In the genomic region with DNA sequence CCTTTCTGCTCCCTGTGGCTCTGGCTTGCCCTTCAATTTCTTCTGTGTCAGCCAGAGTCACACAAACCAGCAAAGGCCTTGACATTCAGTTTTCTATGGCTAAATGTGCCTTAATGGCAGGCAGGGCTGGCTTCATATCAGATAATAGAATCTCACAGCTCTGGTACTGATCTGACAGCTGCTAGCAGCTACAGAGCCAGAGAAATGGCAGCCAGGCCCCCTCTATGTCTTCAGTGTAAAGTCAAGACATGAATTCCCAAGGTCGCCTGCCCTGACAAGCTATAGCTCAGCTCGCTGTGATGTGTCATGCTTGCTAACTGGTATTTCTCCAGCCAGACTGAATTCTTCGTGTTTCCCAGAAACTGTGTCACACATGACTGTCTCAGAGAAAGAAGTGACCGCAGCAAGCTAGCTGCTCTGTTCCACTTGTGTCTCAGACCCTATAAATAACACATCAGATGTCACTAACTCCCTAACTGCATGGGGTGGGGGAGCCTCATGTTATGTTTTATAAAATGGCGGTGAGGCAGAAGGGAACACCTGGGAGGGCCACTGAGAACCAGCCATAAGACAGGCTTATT, we compare ENCODE assay signal across 12 mouse cellular contexts. TPM values are rescaled to one million over a fixed set of nuclear protein-coding genes. Genes with fewer than 3 reads are reported as not detected.
DNase-seq lines count a peak whose midpoint lies in the region; ATAC-seq and TF ChIP-seq lines count a peak whose summit lies in the region.
"Had no signal": no experiment of that assay in that cellular context is flagged by ENCODE, and none has a peak within 500 bp of the region (broad histone marks: within the 10 kb centered on the region; RNA-seq: fewer than 3 reads in every experiment).

No protein-coding gene starts in this region.

- 0 out of 2 replicates have a peak, but pooled peaks have one; percentile 11 for ATAC-seq in forebrain, embryonic 13.5 days
- ATAC-seq in forebrain, embryonic 11.5 days (replicated peaks; ENCODE audit: low FRiP score): no peak
- ATAC-seq in midbrain, postnatal 0 days (ENCODE audit: low FRiP score): peak; percentile 21; the same call in 1 of the 2 replicates
- no peak for ATAC-seq in granulocyte monocyte progenitor cell, adult 5-6 weeks (replicated peaks; ENCODE audit: poor library complexity, severe bottlenecking)
- ATAC-seq: intestine, embryonic 16.5 days had no signal

- DNase-seq in forebrain, embryonic 11.5 days (ENCODE audit: low spot score): no peak
- DNase-seq in left cerebral cortex, postnatal 14 days (ENCODE audit: low spot score in 2 of 2): peak; percentile 32 to 78
- DNase-seq in left cerebral cortex, postnatal 4 days: no peak
- peak; percentile 78 for DNase-seq in brain, adult 2 months (ENCODE audit: low read depth, low spot score)
- peak; percentile 42 for DNase-seq in midbrain, postnatal 0 days (ENCODE audit: low spot score)
- no peak for DNase-seq in urinary bladder, postnatal 14 days (ENCODE audit: low spot score)
- DNase-seq: cerebellum, adult 2 months; liver; lung, postnatal 10 days had no signal

- H3K27me3 ChIP-seq in forebrain, embryonic 13.5 days: no peaks in the 10 kb centered on the region
- no peaks in the 10 kb centered on the region for H3K27me3 ChIP-seq in forebrain, embryonic 11.5 days (ENCODE audit: control insufficient read depth, insufficient read depth, low read length)
- H3K27me3 ChIP-seq in midbrain, postnatal 0 days (ENCODE audit: insufficient read depth, low read length): no peaks in the 10 kb centered on the region

- intact Hi-C loops in left cerebral cortex, postnatal 14 days (cut with DNase I): loop anchor here (10.0 kb wide), 1 partner anchor 352 kb away; no protein-coding TSS in a partner anchor
- intact Hi-C loops in left cerebral cortex, postnatal 4 days (cut with DNase I): no loop called here

- peaks cover 4% of the 10 kb centered on the region for H3K9me3 ChIP-seq in forebrain, embryonic 13.5 days (replicated peaks)
- H3K9me3 ChIP-seq in forebrain, embryonic 11.5 days (ENCODE audit: control insufficient read depth, low read length): no peaks in the 10 kb centered on the region; the same call in 1 of the 2 replicates
- H3K9me3 ChIP-seq in midbrain, postnatal 0 days (ENCODE audit: low read length): no peaks in the 10 kb centered on the region

- H3K4me3 ChIP-seq in forebrain, embryonic 13.5 days: no peak overlapping the region
- H3K4me3 ChIP-seq in forebrain, embryonic 11.5 days (ENCODE audit: low read depth, low read length): no peak overlapping the region
- no peak overlapping the region for H3K4me3 ChIP-seq in midbrain, postnatal 0 days (ENCODE audit: low read depth, low read length)

- WGBS in forebrain, embryonic 13.5 days: 73% methylated on average over 5 of the region's 5 CpGs
- 82% methylated on average over 5 of the region's 5 CpGs for WGBS in forebrain, embryonic 11.5 days
- whole genome bisulfite sequencing in midbrain, postnatal 0 days: 52% methylated on average over 5 of the region's 5 CpGs

- H3K4me1 ChIP-seq in forebrain, embryonic 13.5 days: no peaks in the 10 kb centered on the region
- no peaks in the 10 kb centered on the region for H3K4me1 ChIP-seq in forebrain, embryonic 11.5 days (replicated peaks; ENCODE audit: control insufficient read depth, insufficient read depth, low read length)
- H3K4me1 ChIP-seq in midbrain, postnatal 0 days (ENCODE audit: insufficient read depth, low read length): 0 out of 2 replicates have a peak, but pooled peaks cover 4% of the 10 kb centered on the region

- H3K27ac ChIP-seq in forebrain, embryonic 13.5 days: no peak overlapping the region
- H3K27ac ChIP-seq in forebrain, embryonic 11.5 days (ENCODE audit: low read depth, low read length): no peak overlapping the region
- peak overlapping the region; percentile 71 for H3K27ac ChIP-seq in midbrain, postnatal 0 days (ENCODE audit: low read depth, low read length)

- H3K4me2 ChIP-seq in forebrain, embryonic 13.5 days: no peak overlapping the region
- H3K4me2 ChIP-seq in forebrain, embryonic 11.5 days (ENCODE audit: low read depth, low read length, severe bottlenecking): no peak overlapping the region
- H3K4me2 ChIP-seq in midbrain, postnatal 0 days (ENCODE audit: low read depth, low read length, poor library complexity, severe bottlenecking): no peak overlapping the region

- H3K36me3 ChIP-seq in forebrain, embryonic 13.5 days (ENCODE audit: poor library complexity, severe bottlenecking): no peaks in the 10 kb centered on the region
- H3K36me3 ChIP-seq in forebrain, embryonic 11.5 days (ENCODE audit: control insufficient read depth, insufficient read depth, low read length): no peaks in the 10 kb centered on the region
- peaks cover 3% of the 10 kb centered on the region; the same call in 1 of the 2 replicates for H3K36me3 ChIP-seq in midbrain, postnatal 0 days (ENCODE audit: insufficient read depth, low read length)

- TF ChIP-seq CTCF in midbrain, postnatal 0 days (IDR thresholded peaks at IDR 0.05): no peak

- no peak overlapping the region for H3K9ac ChIP-seq in forebrain, embryonic 13.5 days
- no peak overlapping the region for H3K9ac ChIP-seq in forebrain, embryonic 11.5 days (ENCODE audit: low read length)
- H3K9ac ChIP-seq in midbrain, postnatal 0 days (replicated peaks; ENCODE audit: low read length, poor library complexity, severe bottlenecking): no peak overlapping the region

RNA-seq across cellular contexts. Expression of gene Paxip1, which starts 59.1 kb away (rescaled TPM):
- 27.7 and 37.5 TPM in 2 replicates for polyA plus RNA-seq in forebrain, embryonic 13.5 days (2015; fragmentation: Nextera tagmentation; extraction: Ambion mirVana)
- polyA plus RNA-seq in forebrain, embryonic 11.5 days (2014; fragmentation: Nextera tagmentation; extraction: Ambion mirVana): 66.8 and 71.3 TPM in 2 replicates
- 10 to 100 TPM; 43.4 to 46.6 TPM for total RNA-seq in left cerebral cortex, postnatal 14 days (2021)
- total RNA-seq in left cerebral cortex, postnatal 4 days (2021): 10 to 100 TPM; 39.6 to 50.3 TPM
- total RNA-seq in midbrain, postnatal 0 days (2014; rRNA removed): 43.0 and 48.8 TPM in 2 replicates
- polyA plus RNA-seq in midbrain, postnatal 0 days (2015; fragmentation: Nextera tagmentation; extraction: Ambion mirVana): 21.2 and 23.1 TPM in 2 replicates
- 29.3 and 58.4 TPM in 2 replicates for total RNA-seq in granulocyte monocyte progenitor cell, adult 5-6 weeks (2014; fragmentation: Nextera tagmentation)
- total RNA-seq in granulocyte monocyte progenitor cell, adult 5-6 weeks (2017): 26.5 and 31.8 TPM in 2 replicates

Comparison
In these comparisons a context has a peak if more than half of its experiments do, and no peak if none do; other contexts are left out.
1. ATAC-seq: peak in forebrain, embryonic 13.5 days (single experiment) and midbrain, postnatal 0 days (single experiment); none in forebrain, embryonic 11.5 days (single experiment) and granulocyte monocyte progenitor cell, adult 5-6 weeks (single experiment).
2. DNase-seq: peak in left cerebral cortex, postnatal 14 days (2 of 2), brain, adult 2 months (single experiment) and midbrain, postnatal 0 days (single experiment); none in forebrain, embryonic 11.5 days (single experiment), left cerebral cortex, postnatal 4 days (single experiment) and urinary bladder, postnatal 14 days (single experiment).